Mouse (Mus musculus): Measurements from ENCODE around the gene Shld1. TPM values are rescaled to one million over a fixed set of nuclear protein-coding genes. Genes with fewer than 3 reads are reported as not detected.

The Shld1 gene
- polyA plus RNA-seq, 1 experiment = 29.7 TPM

DNA sequence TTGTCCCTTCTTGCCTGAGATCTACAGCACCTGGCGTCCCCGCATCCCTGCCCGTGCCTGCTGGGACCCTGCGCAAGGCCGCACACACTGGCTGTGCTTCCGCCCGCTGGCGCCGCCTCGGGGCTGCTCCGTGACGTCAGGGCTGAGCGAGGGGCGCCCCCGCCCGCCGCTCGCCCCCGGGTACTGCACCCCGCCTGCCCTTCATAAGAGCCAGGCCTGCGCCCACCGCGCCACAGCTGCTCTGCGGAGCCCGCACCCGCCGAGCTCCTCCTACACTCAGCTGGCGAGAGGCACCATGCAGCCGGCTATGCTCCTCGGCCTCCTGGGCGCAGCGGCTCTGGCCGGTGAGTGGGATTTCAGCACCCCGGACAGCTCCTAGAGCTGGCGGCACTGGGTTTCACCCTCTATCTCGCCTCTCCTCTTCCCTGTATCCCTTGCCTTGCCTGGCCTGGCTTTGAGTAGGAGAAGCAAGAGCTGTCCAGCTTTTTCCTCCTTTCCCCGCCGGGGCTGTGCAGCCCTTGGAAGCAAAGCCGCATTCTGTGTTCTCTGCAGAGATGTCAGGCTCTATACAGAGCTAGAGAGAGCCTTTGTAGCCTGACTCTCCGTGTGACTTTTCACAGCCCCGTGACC, 94.8 kb downstream of the Shld1 start:
- peak overlapping the region; percentile 91 for H3K4me3 ChIP-seq (replicated peaks; ENCODE audit: insufficient read depth, low read depth, low read length)
- H3K27ac ChIP-seq (ENCODE audit: insufficient read depth, low read length) = peak overlapping the region; percentile 99
- TF ChIP-seq CTCF (IDR thresholded peaks at IDR 0.05; ENCODE audit: borderline replicate concordance, insufficient read depth, low read depth, low read length) (no peak), POLR2A (IDR thresholded peaks at IDR 0.05; ENCODE audit: borderline replicate concordance, insufficient read depth, low read length) (peak; percentile 89)
- DNase-seq = peak; percentile 94 to 95
- under 1% methylated on average over 41 of the region's 41 CpGs for WGBS
- H3K27me3 ChIP-seq (ENCODE audit: control insufficient read depth, insufficient read depth, low read length) = no peaks in the 10 kb centered on the region
- peaks cover 17% of the 10 kb centered on the region; the same call in 1 of the 2 replicates for H3K4me1 ChIP-seq (ENCODE audit: control insufficient read depth, insufficient read depth, low read length)

DNA sequence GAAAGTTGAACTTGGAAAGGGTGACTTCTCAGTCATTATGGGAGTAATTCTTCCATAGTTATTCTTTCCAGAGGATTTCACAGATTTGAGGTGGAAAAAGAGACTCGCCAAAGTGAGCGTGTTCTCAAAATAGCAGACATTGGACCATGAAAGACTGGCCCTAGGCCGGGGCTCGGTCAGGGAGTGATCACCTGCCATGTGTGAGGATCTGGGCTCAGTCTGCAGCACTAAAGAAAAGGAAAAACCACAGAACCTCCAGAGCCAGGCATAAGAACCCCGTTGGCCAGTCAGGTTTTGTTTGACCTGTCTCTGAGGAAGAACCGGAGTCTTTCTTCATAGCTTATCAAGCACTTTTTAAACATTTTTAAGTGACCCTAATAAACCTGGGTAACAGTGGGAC, 97.3 kb downstream of the Shld1 start:
- Histone ChIP-seq H3K27ac (ENCODE audit: insufficient read depth, low read length) (peak overlapping the region; percentile 72; the same call in 1 of the 2 replicates), H3K4me3 (replicated peaks; ENCODE audit: insufficient read depth, low read depth, low read length) (peak overlapping the region; percentile 50), H3K27me3 (ENCODE audit: control insufficient read depth, insufficient read depth, low read length) (no peaks in the 10 kb centered on the region), H3K4me1 (ENCODE audit: control insufficient read depth, insufficient read depth, low read length) (peaks cover 27% of the 10 kb centered on the region)
- 11% methylated on average over 6 of the region's 6 CpGs for WGBS
- TF ChIP-seq CTCF (IDR thresholded peaks at IDR 0.05; ENCODE audit: borderline replicate concordance, insufficient read depth, low read depth, low read length) = no peak
- TF ChIP-seq POLR2A (IDR thresholded peaks at IDR 0.05; ENCODE audit: borderline replicate concordance, insufficient read depth, low read length) = peak; percentile 71; the same call in 1 of the 2 replicates
- peak; percentile 81 to 89 for DNase-seq

DNA sequence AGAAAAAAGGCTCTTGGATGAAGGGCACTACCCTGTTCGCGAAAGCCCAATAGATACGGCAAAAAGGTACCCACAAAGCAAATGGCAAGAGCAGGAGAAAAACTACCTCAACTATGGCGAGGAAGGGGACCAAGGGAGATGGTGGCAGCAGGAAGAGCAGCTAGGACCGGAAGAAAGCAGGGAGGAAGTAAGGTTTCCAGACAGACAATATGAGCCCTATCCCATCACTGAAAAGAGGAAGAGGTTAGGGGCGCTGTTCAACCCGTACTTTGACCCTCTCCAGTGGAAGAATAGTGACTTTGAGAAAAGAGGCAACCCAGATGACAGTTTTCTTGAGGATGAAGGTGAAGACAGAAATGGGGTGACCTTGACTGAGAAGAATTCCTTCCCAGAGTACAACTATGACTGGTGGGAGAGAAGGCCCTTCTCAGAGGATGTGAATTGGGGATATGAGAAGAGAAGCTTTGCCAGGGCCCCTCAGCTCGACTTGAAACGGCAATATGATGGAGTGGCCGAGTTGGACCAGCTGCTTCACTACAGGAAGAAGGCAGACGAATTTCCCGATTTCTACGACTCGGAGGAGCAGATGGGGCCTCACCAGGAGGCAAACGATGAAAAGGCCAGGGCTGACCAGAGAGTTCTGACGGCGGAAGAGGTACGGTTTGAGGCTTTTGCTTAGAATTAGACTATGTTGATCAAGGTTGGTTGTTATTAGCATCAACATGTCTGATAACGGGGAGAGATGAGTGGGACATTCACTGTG, 106.9 kb downstream of the Shld1 start:
- DNase-seq = peak; percentile 88 to 91
- Histone ChIP-seq H3K4me3 (replicated peaks; ENCODE audit: insufficient read depth, low read depth, low read length) (no peak overlapping the region), H3K27me3 (ENCODE audit: control insufficient read depth, insufficient read depth, low read length) (no peaks in the 10 kb centered on the region), H3K4me1 (ENCODE audit: control insufficient read depth, insufficient read depth, low read length) (peaks cover 32% of the 10 kb centered on the region), H3K27ac (ENCODE audit: insufficient read depth, low read length) (peak overlapping the region; percentile 84)
- 38% methylated on average over 19 of the region's 19 CpGs for WGBS
- no peak for TF ChIP-seq CTCF (IDR thresholded peaks at IDR 0.05; ENCODE audit: borderline replicate concordance, insufficient read depth, low read depth, low read length)
- TF ChIP-seq POLR2A (IDR thresholded peaks at IDR 0.05; ENCODE audit: borderline replicate concordance, insufficient read depth, low read length) = no peak

DNA sequence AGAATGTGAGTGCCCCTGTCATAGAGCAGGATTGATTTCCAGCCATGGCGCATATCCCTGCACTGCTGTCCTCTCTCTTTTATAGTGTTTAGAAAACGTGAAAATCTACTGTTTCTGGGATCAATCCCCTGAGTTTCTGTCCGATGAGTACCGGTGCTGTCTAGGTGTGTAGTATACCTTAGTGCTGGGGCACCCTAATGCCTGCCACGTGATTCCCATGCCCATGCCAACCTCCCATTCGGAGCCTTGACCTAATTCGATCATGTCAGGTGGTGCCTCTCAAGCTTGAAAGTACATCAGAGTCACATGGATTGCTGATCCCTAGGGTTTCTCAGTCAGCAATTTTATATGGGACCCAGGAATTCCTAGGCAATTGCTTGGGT, 107.5 kb downstream of the Shld1 start:
- Histone ChIP-seq H3K27me3 (ENCODE audit: control insufficient read depth, insufficient read depth, low read length) (no peaks in the 10 kb centered on the region), H3K27ac (ENCODE audit: insufficient read depth, low read length) (peak overlapping the region; percentile 37), H3K4me1 (ENCODE audit: control insufficient read depth, insufficient read depth, low read length) (peaks cover 29% of the 10 kb centered on the region), H3K4me3 (replicated peaks; ENCODE audit: insufficient read depth, low read depth, low read length) (no peak overlapping the region)
- 16% methylated on average over 7 of the region's 7 CpGs for WGBS
- DNase-seq = peak; percentile 55 to 62
- TF ChIP-seq POLR2A (IDR thresholded peaks at IDR 0.05; ENCODE audit: borderline replicate concordance, insufficient read depth, low read length) = no peak
- TF ChIP-seq CTCF (IDR thresholded peaks at IDR 0.05; ENCODE audit: borderline replicate concordance, insufficient read depth, low read depth, low read length) = no peak

Other genes with a start within 250 kb of the Shld1 start
- 81.5 and 88.2 TPM in 2 replicates for gene Gpcpd1, start 99.2 kb upstream of the Shld1 start, polyA plus RNA-seq (2012; rRNA removed)
- gene Chgb, start 94.3 kb downstream of the Shld1 start, polyA plus RNA-seq (2012; rRNA removed) = 330 and 333 TPM in 2 replicates
- gene Trmt6, start 129.1 kb downstream of the Shld1 start, polyA plus RNA-seq (2012; rRNA removed) = 33.9 and 34.1 TPM in 2 replicates
- 3.4 and 3.7 TPM in 2 replicates for gene Mcm8, start 129.2 kb downstream of the Shld1 start, polyA plus RNA-seq (2012; rRNA removed)
- 24.4 and 26.0 TPM in 2 replicates for gene Crls1, start 159.7 kb downstream of the Shld1 start, polyA plus RNA-seq (2012; rRNA removed)
- 0.14 and 0.23 TPM in 2 replicates for gene Lrrn4, start 194.0 kb downstream of the Shld1 start, polyA plus RNA-seq (2012; rRNA removed)

Measured in cerebellum, adult 2 months (tissue).